Mouse (Mus musculus): ENCODE results near the gene Psmd11.

GRCm38 (mm10) chr11:80498328-80499070 lies 70.1 kb downstream of the Psmd11 start:
- TF ChIP-seq POLR2A (IDR thresholded peaks at IDR 0.05; ENCODE audit: extremely low read depth, insufficient read depth, low read length) (no peak), CTCF (IDR thresholded peaks at IDR 0.05; ENCODE audit: low read depth, low read length) (no peak)
